Mouse (Mus musculus) G1E (cell line): Measurements from ENCODE around the gene Abcg5.

Experiments
- CTCF ChIP-seq: IDR thresholded peaks from 2 replicates; pipeline ENCODE4 v1.5.1; 2012; ENCODE audit warnings: low read depth, low read length, inconsistent platforms, mixed read lengths
- GATA1 ChIP-seq: IDR thresholded peaks from 2 replicates; pipeline ENCODE4 v1.6.1; 2012; ENCODE audit warnings: borderline replicate concordance, low read length, inconsistent platforms, mixed read lengths
- GATA2 ChIP-seq: IDR thresholded peaks from 2 replicates; pipeline ENCODE4 v1.6.1; 2012; ENCODE audit warnings: low read depth, low read length, inconsistent platforms, borderline replicate concordance
- POLR2AphosphoS5 ChIP-seq: IDR thresholded peaks from 2 replicates; pipeline ENCODE4 v1.6.1; 2012; ENCODE audit warnings: low read depth, low read length, inconsistent platforms; ENCODE audit not compliant: insufficient replicate concordance
- TAL1 ChIP-seq: conservative IDR thresholded peaks from 2 replicates; pipeline ENCODE4 v1.6.1; 2012; ENCODE audit warnings: low read depth, low read length, inconsistent platforms, mixed read lengths

DNA sequence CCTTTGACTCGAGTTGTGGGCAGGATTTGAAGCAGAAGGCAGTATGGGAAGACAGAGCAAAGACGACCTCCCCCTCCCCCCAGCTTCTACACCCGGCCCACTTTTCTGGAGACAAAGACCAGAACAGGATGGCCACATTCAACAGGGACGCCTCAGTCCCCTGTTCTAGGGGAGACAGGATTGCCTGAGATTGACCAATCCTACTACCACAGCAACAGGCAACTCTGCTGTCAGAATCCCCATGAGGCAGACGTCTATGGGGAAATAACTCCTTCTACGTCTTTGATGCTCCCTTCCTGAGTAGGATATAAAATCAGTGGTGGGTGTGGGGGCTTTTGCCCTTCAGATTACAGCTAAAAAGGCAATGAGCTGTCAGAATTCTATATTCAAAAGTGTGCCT is 1.5 kb upstream of the Abcg5 start:
- TF ChIP-seq CTCF: no peak
- no peak for TF ChIP-seq GATA1
- no peak for TF ChIP-seq GATA2
- TF ChIP-seq TAL1: no peak
- TF ChIP-seq POLR2AphosphoS5: no peak
